Mouse (Mus musculus): ENCODE data around the gene Mrps2. TPM values are rescaled to one million over a fixed set of nuclear protein-coding genes. Genes with fewer than 3 reads are reported as not detected.
A peak's percentile ranks its signal among the peaks of the same experiment; 100 is the strongest.
"Not testable (repeated sequence)": the region's sequence is repeated elsewhere in the genome, so short reads cannot be mapped to it uniquely, and the experiment has no call there.

Mrps2 gene
- polyA plus RNA-seq, 1 experiment from 2014 or later: 60.6 TPM

GRCm38 (mm10) chr2:28506291-28506690 is 38.4 kb downstream of the Mrps2 start:
- Histone ChIP-seq H3K9ac (ENCODE audit: low read depth, low read length) (no peak overlapping the region), H3K36me3 (ENCODE audit: control insufficient read depth, insufficient read depth, low read length) (no peaks in the 10 kb centered on the region), H3K4me3 (ENCODE audit: low read depth, low read length) (no peak overlapping the region), H3K4me1 (ENCODE audit: control insufficient read depth, insufficient read depth, low read length) (no peaks in the 10 kb centered on the region), H3K9me3 (replicated peaks; ENCODE audit: control insufficient read depth, low read length) (no peaks in the 10 kb centered on the region), H3K27me3 (ENCODE audit: control insufficient read depth, insufficient read depth, low read length) (0 out of 2 replicates have a peak, but pooled peaks cover 6% of the 10 kb centered on the region), H3K27ac (ENCODE audit: low read depth, low read length) (no peak overlapping the region), H3K4me2 (no peak overlapping the region)
- no peak for ATAC-seq (replicated peaks; ENCODE audit: insufficient number of reproducible peaks, low FRiP score, low TSS enrichment)
- 77% methylated on average over 6 of the region's 6 CpGs for WGBS (ENCODE audit: insufficient replicate concordance)

GRCm38 (mm10) chr2:28511600-28511999 is 43.7 kb downstream of the Mrps2 start:
- ATAC-seq (replicated peaks; ENCODE audit: insufficient number of reproducible peaks, low FRiP score, low TSS enrichment); H3K27ac ChIP-seq (ENCODE audit: low read depth, low read length); H3K4me3 ChIP-seq (ENCODE audit: low read depth, low read length); H3K4me2 ChIP-seq; H3K9me3 ChIP-seq (replicated peaks; ENCODE audit: control insufficient read depth, low read length); H3K36me3 ChIP-seq (ENCODE audit: control insufficient read depth, insufficient read depth, low read length); H3K9ac ChIP-seq (ENCODE audit: low read depth, low read length): not testable (repeated sequence)
- 48% methylated on average over 5 of the region's 5 CpGs for WGBS (ENCODE audit: insufficient replicate concordance)
- Histone ChIP-seq H3K4me1 (ENCODE audit: control insufficient read depth, insufficient read depth, low read length) (peaks cover 11% of the 10 kb centered on the region; the same call in 1 of the 2 replicates), H3K27me3 (ENCODE audit: control insufficient read depth, insufficient read depth, low read length) (peaks cover 14% of the 10 kb centered on the region; the same call in 1 of the 2 replicates)

GRCm38 (mm10) chr2:28512798-28513401 is 45.0 kb downstream of the Mrps2 start, which contains the start of gene Ralgds:
TSS of gene Ralgds (plus strand) at chr2:28513125.
- WGBS (ENCODE audit: insufficient replicate concordance): under 1% methylated on average over 45 of the region's 71 CpGs

GRCm38 (mm10) chr2:28513431-28514370 is 45.8 kb downstream of the Mrps2 start:
- H3K9me3 ChIP-seq (replicated peaks; ENCODE audit: control insufficient read depth, low read length): no peaks in the 10 kb centered on the region
- H3K36me3 ChIP-seq (ENCODE audit: control insufficient read depth, insufficient read depth, low read length): no peaks in the 10 kb centered on the region
- WGBS (ENCODE audit: insufficient replicate concordance): 7% methylated on average over 47 of the region's 47 CpGs
- H3K4me2 ChIP-seq: peak overlapping the region; percentile 99
- H3K9ac ChIP-seq (ENCODE audit: low read depth, low read length): peak overlapping the region; percentile 83
- peak overlapping the region; percentile 70 for H3K4me3 ChIP-seq (ENCODE audit: low read depth, low read length)
- peaks cover 14% of the 10 kb centered on the region; the same call in 1 of the 2 replicates for H3K27me3 ChIP-seq (ENCODE audit: control insufficient read depth, insufficient read depth, low read length)
- peaks cover 14% of the 10 kb centered on the region for H3K4me1 ChIP-seq (ENCODE audit: control insufficient read depth, insufficient read depth, low read length)
- no peak overlapping the region for H3K27ac ChIP-seq (ENCODE audit: low read depth, low read length)
- peak; percentile 8; the same call in 1 of the 2 replicates for ATAC-seq (replicated peaks; ENCODE audit: insufficient number of reproducible peaks, low FRiP score, low TSS enrichment)

More at GRCm38 (mm10) chr2:28512798-28513401, 45.0 kb downstream of the Mrps2 start, which contains the start of gene Ralgds:
- peak; percentile 70 for ATAC-seq (replicated peaks; ENCODE audit: insufficient number of reproducible peaks, low FRiP score, low TSS enrichment)
- H3K4me3 ChIP-seq (ENCODE audit: low read depth, low read length): peak within 1 kb of the TSS; percentile 70
- peaks cover 14% of the 10 kb centered on the region; the same call in 1 of the 2 replicates for H3K27me3 ChIP-seq (ENCODE audit: control insufficient read depth, insufficient read depth, low read length)
- H3K4me1 ChIP-seq (ENCODE audit: control insufficient read depth, insufficient read depth, low read length): peaks cover 14% of the 10 kb centered on the region
- peak within 1 kb of the TSS; percentile 83 for H3K9ac ChIP-seq (ENCODE audit: low read depth, low read length)
- no peaks in the 10 kb centered on the region for H3K9me3 ChIP-seq (replicated peaks; ENCODE audit: control insufficient read depth, low read length)
- no peak within 1 kb of the TSS for H3K27ac ChIP-seq (ENCODE audit: low read depth, low read length)
- H3K36me3 ChIP-seq (ENCODE audit: control insufficient read depth, insufficient read depth, low read length): no peaks in the 10 kb centered on the region
- H3K4me2 ChIP-seq: peak within 1 kb of the TSS; percentile 99

GRCm38 (mm10) chr2:28514489-28514888 is 46.6 kb downstream of the Mrps2 start:
- Histone ChIP-seq H3K9ac (ENCODE audit: low read depth, low read length) (peak overlapping the region; percentile 34; the same call in 1 of the 2 replicates), H3K4me2 (peak overlapping the region; percentile 99; the same call in 1 of the 2 replicates), H3K4me1 (ENCODE audit: control insufficient read depth, insufficient read depth, low read length) (peaks cover 14% of the 10 kb centered on the region), H3K9me3 (replicated peaks; ENCODE audit: control insufficient read depth, low read length) (no peaks in the 10 kb centered on the region), H3K4me3 (ENCODE audit: low read depth, low read length) (no peak overlapping the region), H3K27me3 (ENCODE audit: control insufficient read depth, insufficient read depth, low read length) (peaks cover 14% of the 10 kb centered on the region; the same call in 1 of the 2 replicates), H3K36me3 (ENCODE audit: control insufficient read depth, insufficient read depth, low read length) (no peaks in the 10 kb centered on the region), H3K27ac (ENCODE audit: low read depth, low read length) (no peak overlapping the region)
- WGBS (ENCODE audit: insufficient replicate concordance): 19% methylated on average over 5 of the region's 5 CpGs
- no peak for ATAC-seq (replicated peaks; ENCODE audit: insufficient number of reproducible peaks, low FRiP score, low TSS enrichment)

GRCm38 (mm10) chr2:28517206-28517909 is 49.5 kb downstream of the Mrps2 start:
- H3K9ac ChIP-seq (ENCODE audit: low read depth, low read length): no peak overlapping the region
- WGBS (ENCODE audit: insufficient replicate concordance): 32% methylated on average over 5 of the region's 5 CpGs
- H3K27me3 ChIP-seq (ENCODE audit: control insufficient read depth, insufficient read depth, low read length): peaks cover 8% of the 10 kb centered on the region; the same call in 1 of the 2 replicates
- H3K4me1 ChIP-seq (ENCODE audit: control insufficient read depth, insufficient read depth, low read length): peaks cover 14% of the 10 kb centered on the region
- H3K4me2 ChIP-seq: no peak overlapping the region
- no peaks in the 10 kb centered on the region for H3K9me3 ChIP-seq (replicated peaks; ENCODE audit: control insufficient read depth, low read length)
- H3K36me3 ChIP-seq (ENCODE audit: control insufficient read depth, insufficient read depth, low read length): no peaks in the 10 kb centered on the region
- H3K27ac ChIP-seq (ENCODE audit: low read depth, low read length): no peak overlapping the region
- no peak for ATAC-seq (replicated peaks; ENCODE audit: insufficient number of reproducible peaks, low FRiP score, low TSS enrichment)
- no peak overlapping the region for H3K4me3 ChIP-seq (ENCODE audit: low read depth, low read length)

- H3K36me3 ChIP-seq (ENCODE audit: control insufficient read depth, insufficient read depth, low read length): no peaks in the 10 kb centered on the region
- H3K9me3 ChIP-seq (replicated peaks; ENCODE audit: control insufficient read depth, low read length): no peaks in the 10 kb centered on the region
- H3K4me3 ChIP-seq (ENCODE audit: low read depth, low read length): no peak overlapping the region
- H3K4me1 ChIP-seq (ENCODE audit: control insufficient read depth, insufficient read depth, low read length): peaks cover 14% of the 10 kb centered on the region
- WGBS (ENCODE audit: insufficient replicate concordance): 76% methylated on average over 2 of the region's 2 CpGs
- no peak overlapping the region for H3K27ac ChIP-seq (ENCODE audit: low read depth, low read length)
- H3K9ac ChIP-seq (ENCODE audit: low read depth, low read length): no peak overlapping the region
- H3K27me3 ChIP-seq (ENCODE audit: control insufficient read depth, insufficient read depth, low read length): peaks cover 2% of the 10 kb centered on the region; the same call in 1 of the 2 replicates
- no peak for ATAC-seq (replicated peaks; ENCODE audit: insufficient number of reproducible peaks, low FRiP score, low TSS enrichment)
- H3K4me2 ChIP-seq: no peak overlapping the region
Observed at GRCm38 (mm10) chr2:28518231-28518630, 50.4 kb downstream of the Mrps2 start.

- 73% methylated on average over 5 of the region's 5 CpGs for WGBS (ENCODE audit: insufficient replicate concordance)
- Histone ChIP-seq H3K9me3 (replicated peaks; ENCODE audit: control insufficient read depth, low read length) (no peaks in the 10 kb centered on the region), H3K4me2 (no peak overlapping the region), H3K9ac (ENCODE audit: low read depth, low read length) (no peak overlapping the region), H3K4me3 (ENCODE audit: low read depth, low read length) (no peak overlapping the region), H3K36me3 (ENCODE audit: control insufficient read depth, insufficient read depth, low read length) (no peaks in the 10 kb centered on the region), H3K4me1 (ENCODE audit: control insufficient read depth, insufficient read depth, low read length) (peaks cover 19% of the 10 kb centered on the region), H3K27ac (ENCODE audit: low read depth, low read length) (no peak overlapping the region), H3K27me3 (ENCODE audit: control insufficient read depth, insufficient read depth, low read length) (no peaks in the 10 kb centered on the region)
- no peak for ATAC-seq (replicated peaks; ENCODE audit: insufficient number of reproducible peaks, low FRiP score, low TSS enrichment)
Observed at GRCm38 (mm10) chr2:28520581-28520980, 52.7 kb downstream of the Mrps2 start.

Measured in heart, embryonic 11.5 days (tissue).